Mouse (Mus musculus): ENCODE results near the gene Rtl3. TPM values are rescaled to one million over a fixed set of nuclear protein-coding genes. Genes with fewer than 3 reads are reported as not detected.

Rtl3 gene
- total RNA-seq (2023): not detected

GRCm38 (mm10) chrX:106840409-106840808 lies at the start of gene Rtl3:
Gene Rtl3, minus strand, starts transcription at chrX:106840644.

Other genes starting within 250 kb of the Rtl3 start
- 1 to 10 TPM; 2.2 to 3.2 TPM for gene Cysltr1, start 237.0 kb downstream of the Rtl3 start, total RNA-seq (2023)
- gene Lpar4, start 80.0 kb upstream of the Rtl3 start, total RNA-seq (2023): not detected
- gene P2ry10, start 247.8 kb upstream of the Rtl3 start, total RNA-seq (2023): 1 to 10 TPM in 1 of 2 experiments, under 1 TPM in 1; 0.97 to 1.2 TPM